Mouse (Mus musculus) mouse trophoblast stem cell (cell line): Measurements from ENCODE around the gene Cnn2.

ENCODE experiments used
- in situ Hi-C, 2 experiments: fragments of 300-500 bp; cut with MseI, MboI; formaldehyde crosslinking; loops; 2 replicates in 1 of 2; 3 replicates in 1 of 2; pipeline ENCODE4 v1.15.1; 2025

Cnn2 gene

GRCm38 (mm10) chr10:79968181-79968580, 20.2 kb upstream of the Cnn2 start:
- in situ Hi-C loops, result no loop called here

GRCm38 (mm10) chr10:79969124-79969568, 19.2 kb upstream of the Cnn2 start:
- in situ Hi-C loops, result no loop called here

GRCm38 (mm10) chr10:79970415-79971182, 17.8 kb upstream of the Cnn2 start, which contains the start of gene Grin3b:
Gene Grin3b, plus strand, starts transcription at chr10:79970715.
- in situ Hi-C loops, result no loop called here

GRCm38 (mm10) chr10:79971183-79971497, 17.2 kb upstream of the Cnn2 start:
- in situ Hi-C loops, result no loop called here

GRCm38 (mm10) chr10:79972831-79973230, 15.6 kb upstream of the Cnn2 start:
- in situ Hi-C loops, result no loop called here

GRCm38 (mm10) chr10:79974087-79974486, 14.3 kb upstream of the Cnn2 start:
- in situ Hi-C loops, result no loop called here

- in situ Hi-C loops, result no loop called here
Measured at GRCm38 (mm10) chr10:79974668-79975067, 13.7 kb upstream of the Cnn2 start.

GRCm38 (mm10) chr10:79976071-79976721, 12.2 kb upstream of the Cnn2 start:
- in situ Hi-C loops, result no loop called here

- in situ Hi-C loops, result no loop called here
Measured at GRCm38 (mm10) chr10:79976722-79977107, 11.7 kb upstream of the Cnn2 start.

- in situ Hi-C loops, result no loop called here
Measured at GRCm38 (mm10) chr10:79977324-79977723, 11.1 kb upstream of the Cnn2 start.

- in situ Hi-C loops, result no loop called here
Measured at GRCm38 (mm10) chr10:79978061-79978460, 10.3 kb upstream of the Cnn2 start.

GRCm38 (mm10) chr10:79979401-79980155, 8.8 kb upstream of the Cnn2 start:
- in situ Hi-C loops, result no loop called here

GRCm38 (mm10) chr10:79983205-79983604, 5.2 kb upstream of the Cnn2 start:
- in situ Hi-C loops, result no loop called here

- in situ Hi-C loops, result no loop called here
Measured at GRCm38 (mm10) chr10:79983670-79984069, 4.7 kb upstream of the Cnn2 start.

- in situ Hi-C loops, result no loop called here
Measured at GRCm38 (mm10) chr10:79984195-79984816, 4.1 kb upstream of the Cnn2 start, which contains the start of gene Tmem259. Gene Tmem259, minus strand, starts transcription at chr10:79984330.

GRCm38 (mm10) chr10:79984871-79985270, 3.5 kb upstream of the Cnn2 start:
- in situ Hi-C loops, result no loop called here

- in situ Hi-C loops, result no loop called here
Measured at GRCm38 (mm10) chr10:79985334-79986231, 2.8 kb upstream of the Cnn2 start.

GRCm38 (mm10) chr10:79986232-79986878, 2.0 kb upstream of the Cnn2 start:
- in situ Hi-C loops, result no loop called here

- in situ Hi-C loops, result no loop called here
Measured at GRCm38 (mm10) chr10:79986963-79987362, 1.4 kb upstream of the Cnn2 start.

- in situ Hi-C loops, result no loop called here
Measured at GRCm38 (mm10) chr10:79987771-79988505, 446 bp upstream of the Cnn2 start.
